Mouse (Mus musculus) E14TG2a.4 (cell line): ENCODE results near the gene Grip1.

Source experiments
- CTCF ChIP-seq: conservative IDR thresholded peaks from 2 replicates; pipeline ENCODE4 v1.5.1; 2014; ENCODE audit warnings: low read length
- POU5F1 ChIP-seq: IDR thresholded peaks from 2 replicates; pipeline ENCODE4 v1.6.1; 2014; ENCODE audit warnings: low read length, borderline replicate concordance

DNA sequence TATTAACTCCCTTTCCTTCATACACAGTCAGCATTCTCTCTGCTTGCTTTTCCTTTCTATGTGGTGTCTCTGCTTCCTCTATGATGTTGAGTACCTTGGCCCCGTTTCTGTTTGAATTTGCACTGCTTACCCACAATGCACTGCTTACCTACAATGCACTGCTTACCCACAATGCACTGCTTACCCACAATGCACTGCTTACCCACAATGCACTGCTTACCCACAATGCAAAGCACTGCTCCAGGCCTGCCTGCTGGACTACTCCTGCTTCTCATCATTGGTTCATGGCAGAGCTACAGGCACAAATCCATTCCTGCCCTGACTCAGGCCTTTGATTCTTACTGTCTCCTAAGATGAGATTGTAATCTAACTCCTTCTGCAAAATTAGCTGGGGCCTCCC, 48.0 kb upstream of the Grip1 start:
- TF ChIP-seq CTCF, result no peak
- TF ChIP-seq POU5F1, result no peak
